Mouse (Mus musculus) ES-Bruce4 (cell line): Measurements from ENCODE around the gene Dlx1.

Source experiments
- CTCF ChIP-seq: IDR thresholded peaks from one replicate; pipeline ENCODE4 v1.8.1; 2011; ENCODE audit warnings: low read depth, low read length
- EP300 ChIP-seq: IDR thresholded peaks from 2 replicates; pipeline ENCODE4 v1.6.1; 2011; ENCODE audit warnings: low read depth, low read length; ENCODE audit not compliant: insufficient read depth

GRCm38 (mm10) chr2:71540611-71541417 is 12.9 kb downstream of the Dlx1 start:
- no peak for TF ChIP-seq EP300
- TF ChIP-seq CTCF, result no peak
